Mouse (Mus musculus) retina, embryonic 14.5 days (tissue): ENCODE data around the gene Olfr591.
"Not testable (repeated sequence)": the region's sequence is repeated elsewhere in the genome, so short reads cannot be mapped to it uniquely, and the experiment has no call there.

Experiments
- DNase-seq: peaks from one replicate; pipeline ENCODE4 v3.0.0-alpha.2; 2015; ENCODE audit warnings: low spot score

The Olfr591 gene

GRCm38 (mm10) chr7:103178240-103178639, at the start of gene Olfr591:
TSS of gene Olfr591 (minus strand) at chr7:103178340.
- DNase-seq = no peak

- no peak for DNase-seq
Measured at GRCm38 (mm10) chr7:103216696-103217095, 38.6 kb upstream of the Olfr591 start, which contains the start of gene Olfr594. TSS of gene Olfr594 (plus strand) at chr7:103216996.

- DNase-seq = not testable (repeated sequence)
Measured at GRCm38 (mm10) chr7:103212050-103212449, 33.9 kb upstream of the Olfr591 start.

GRCm38 (mm10) chr7:103211562-103211961, 33.4 kb upstream of the Olfr591 start, which contains the start of gene Olfr593:
TSS of gene Olfr593 (plus strand) at chr7:103211862.
- DNase-seq = no peak

GRCm38 (mm10) chr7:103184503-103184902, 6.4 kb upstream of the Olfr591 start, which contains the start of gene Olfr592:
TSS of gene Olfr592 (plus strand) at chr7:103184803.
- not testable (repeated sequence) for DNase-seq

GRCm38 (mm10) chr7:103169697-103170096, 8.4 kb downstream of the Olfr591 start:
- DNase-seq = no peak

- DNase-seq = no peak
Measured at GRCm38 (mm10) chr7:103156256-103156655, 21.9 kb downstream of the Olfr591 start, which contains the start of gene Olfr589. TSS of gene Olfr589 (minus strand) at chr7:103156356.

GRCm38 (mm10) chr7:103140579-103140978, 37.6 kb downstream of the Olfr591 start, which contains the start of gene Olfr588-ps1:
TSS of gene Olfr588-ps1 (plus strand) at chr7:103140879.
- DNase-seq = no peak

- no peak for DNase-seq
Measured at GRCm38 (mm10) chr7:103125538-103125937, 52.6 kb downstream of the Olfr591 start, which contains the start of gene Olfr586. TSS of gene Olfr586 (minus strand) at chr7:103125638.

GRCm38 (mm10) chr7:103119406-103119805, 58.7 kb downstream of the Olfr591 start:
- peak; percentile 5 for DNase-seq
